Comparison of ENCODE assay signal across 15 mouse cellular contexts in the genomic region with DNA sequence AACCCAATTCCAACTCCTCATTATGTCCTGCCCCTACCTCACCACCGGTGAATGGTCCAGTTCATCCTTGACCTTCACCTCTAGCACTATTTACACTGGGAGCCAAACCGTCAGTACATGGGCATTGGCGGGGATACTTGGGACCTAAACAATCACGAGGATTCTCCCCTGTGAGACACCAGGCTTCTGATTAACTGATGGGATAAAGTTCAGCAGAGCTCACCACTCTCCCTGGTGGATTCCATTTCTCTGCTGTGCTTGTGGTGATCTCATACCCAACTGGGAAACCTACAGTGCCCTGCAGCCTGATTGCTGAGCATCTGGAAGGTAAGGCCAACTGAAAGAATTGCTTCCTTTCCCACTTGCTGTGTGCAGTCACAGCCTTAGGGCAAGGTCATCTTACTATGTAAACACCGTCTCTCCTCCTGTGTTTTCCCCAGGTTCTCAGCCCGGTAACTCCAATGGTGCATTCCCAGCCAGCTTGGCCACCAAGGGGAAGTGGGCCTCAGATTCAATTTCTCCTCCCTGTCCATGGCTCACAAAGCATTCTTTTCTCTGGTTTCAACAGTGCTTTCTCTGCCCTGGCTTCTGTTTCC.
"Had no signal": no experiment of that assay in that cellular context is flagged by ENCODE, and none has a peak within 500 bp of the region (broad histone marks: within the 10 kb centered on the region; RNA-seq: fewer than 3 reads in every experiment).

No protein-coding gene starts in this region.

- H3K36me3 ChIP-seq: hindbrain, embryonic 15.5 days; limb, embryonic 13.5 days; liver, embryonic 15.5 days; neural tube, embryonic 13.5 days had no signal

- DNase-seq: lung, embryonic 14.5 days; lung, postnatal 14 days; right cerebral cortex, adult 18-20 months; right cerebral cortex, postnatal 25 days; thymus, postnatal 14 days had no signal

- H3K4me1 ChIP-seq: hindbrain, embryonic 15.5 days; liver, embryonic 15.5 days; neural tube, embryonic 13.5 days had no signal

- H3K9ac ChIP-seq: hindbrain, embryonic 15.5 days; limb, embryonic 13.5 days; liver, embryonic 15.5 days; lung, embryonic 14.5 days; neural tube, embryonic 13.5 days had no signal

- H3K4me3 ChIP-seq: hindbrain, embryonic 15.5 days; limb, embryonic 13.5 days; liver, embryonic 15.5 days; megakaryocyte, embryonic 14.5 days; neural tube, embryonic 13.5 days had no signal

- H3K27ac ChIP-seq: hindbrain, embryonic 15.5 days; limb, embryonic 13.5 days; liver, embryonic 15.5 days; macrophage; neural tube, embryonic 13.5 days; stomach, postnatal 0 days had no signal

- H3K9me3 ChIP-seq: hindbrain, embryonic 15.5 days; limb, embryonic 13.5 days; liver, embryonic 15.5 days; neural tube, embryonic 13.5 days had no signal

- H3K27me3 ChIP-seq: hindbrain, embryonic 15.5 days; limb, embryonic 13.5 days; liver, embryonic 15.5 days; neural tube, embryonic 13.5 days had no signal

- H3K4me2 ChIP-seq: hindbrain, embryonic 15.5 days; limb, embryonic 13.5 days; liver, embryonic 15.5 days; lung, embryonic 14.5 days; midbrain, embryonic 11.5 days; neural tube, embryonic 13.5 days had no signal

- ATAC-seq: intestine, embryonic 16.5 days; midbrain, embryonic 16.5 days had no signal
